Comparison of ENCODE assay signal across 48 mouse cellular contexts in the genomic region with DNA sequence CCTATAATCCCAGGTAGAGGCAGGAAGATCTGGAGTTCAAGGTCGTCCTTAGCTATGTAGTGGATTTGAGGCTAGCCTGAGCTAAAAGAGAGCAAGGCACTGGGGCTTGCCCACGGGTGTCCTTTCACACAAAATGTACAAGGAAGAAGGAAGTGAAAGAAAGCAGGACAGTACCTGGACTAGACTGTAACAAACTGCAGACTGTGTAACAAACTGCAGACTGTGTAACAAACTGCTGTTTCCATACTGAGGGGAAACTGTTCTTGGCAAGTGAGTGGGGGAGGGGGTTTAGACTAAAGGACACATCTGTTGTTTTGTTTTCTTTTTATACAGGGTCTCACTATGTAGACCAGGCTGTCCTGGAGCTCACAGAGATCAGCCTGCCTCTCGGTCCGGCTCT. TPM values are rescaled to one million over a fixed set of nuclear protein-coding genes. Genes with fewer than 3 reads are reported as not detected.
"Had no signal": no experiment of that assay in that cellular context is flagged by ENCODE, and none has a peak within 500 bp of the region (broad histone marks: within the 10 kb centered on the region; RNA-seq: fewer than 3 reads in every experiment).

No protein-coding gene starts in this region.

- H3K9me3 ChIP-seq: heart, embryonic 12.5 days; heart, embryonic 13.5 days; heart, embryonic 15.5 days; hindbrain, embryonic 10.5 days; hindbrain, embryonic 12.5 days; hindbrain, embryonic 13.5 days; hindbrain, embryonic 15.5 days; intestine, embryonic 15.5 days; kidney, embryonic 15.5 days had no signal

- DNase-seq: heart, postnatal 10 days; heart, postnatal 14 days; heart, postnatal 36 days; heart, postnatal 4 days; kidney, adult 11 months; kidney, adult 18-20 months; kidney, adult 2 months; kidney, adult 8-10 months; kidney, adult 9 months; kidney, postnatal 10 days; kidney, postnatal 14 days; kidney, postnatal 25 days; kidney, postnatal 36 days; kidney, postnatal 4 days; layer of hippocampus, adult 9-11 months; layer of hippocampus, postnatal 36 days had no signal

- H3K9ac ChIP-seq: heart, embryonic 12.5 days; heart, embryonic 13.5 days; heart, embryonic 15.5 days; hindbrain, embryonic 12.5 days; hindbrain, embryonic 13.5 days; hindbrain, embryonic 14.5 days; hindbrain, embryonic 15.5 days; intestine, embryonic 15.5 days; kidney, embryonic 15.5 days had no signal

- H3K4me3 ChIP-seq: heart, embryonic 12.5 days; heart, embryonic 13.5 days; heart, embryonic 15.5 days; hindbrain, embryonic 10.5 days; hindbrain, embryonic 12.5 days; hindbrain, embryonic 13.5 days; hindbrain, embryonic 15.5 days; intestine, embryonic 15.5 days; kidney, embryonic 15.5 days; layer of hippocampus, adult 2 months; left cerebral cortex, adult 2 months had no signal

- ATAC-seq: hindbrain, embryonic 16.5 days; hindbrain, postnatal 0 days; inflammation-experienced regulatory T-cells, adult 6 months; intestine, embryonic 15.5 days; intestine, embryonic 16.5 days; intestine, postnatal 0 days had no signal

- H3K27me3 ChIP-seq: heart, embryonic 12.5 days; heart, embryonic 13.5 days; heart, embryonic 15.5 days; hindbrain, embryonic 13.5 days; hindbrain, embryonic 15.5 days; intestine, embryonic 15.5 days; kidney, embryonic 15.5 days had no signal

- H3K4me2 ChIP-seq: heart, embryonic 12.5 days; heart, embryonic 13.5 days; heart, embryonic 15.5 days; hindbrain, embryonic 12.5 days; hindbrain, embryonic 13.5 days; hindbrain, embryonic 14.5 days; hindbrain, embryonic 15.5 days; intestine, embryonic 15.5 days; kidney, embryonic 15.5 days had no signal

- H3K27ac ChIP-seq: heart, embryonic 13.5 days; heart, embryonic 15.5 days; hindbrain, embryonic 10.5 days; hindbrain, embryonic 12.5 days; hindbrain, embryonic 13.5 days; hindbrain, embryonic 14.5 days; hindbrain, embryonic 15.5 days; hindbrain, postnatal 0 days; intestine, embryonic 15.5 days; kidney, embryonic 15.5 days; kidney, postnatal 0 days; layer of hippocampus, adult 2 months; left cerebral cortex, adult 2 months had no signal

- H3K36me3 ChIP-seq: heart, embryonic 12.5 days; heart, embryonic 13.5 days; heart, embryonic 15.5 days; hindbrain, embryonic 10.5 days; hindbrain, embryonic 12.5 days; hindbrain, embryonic 13.5 days; hindbrain, embryonic 15.5 days; intestine, embryonic 15.5 days; kidney, embryonic 15.5 days had no signal

RNA-seq across cellular contexts. Expression of gene Muc3, which starts 27.8 kb away (rescaled TPM):
- total RNA-seq: heart, postnatal 10 days; heart, postnatal 14 days; heart, postnatal 25 days; heart, postnatal 36 days; heart, postnatal 4 days; hindbrain, postnatal 0 days; layer of hippocampus, adult 18-20 months; layer of hippocampus, adult 2 months; layer of hippocampus, adult 8-10 months; layer of hippocampus, postnatal 10 days; layer of hippocampus, postnatal 14 days; layer of hippocampus, postnatal 25 days; layer of hippocampus, postnatal 36 days; left cerebral cortex, adult 18-20 months; left cerebral cortex, adult 2 months; left cerebral cortex, adult 8-10 months had no signal
- polyA plus RNA-seq: heart, embryonic 12.5 days; heart, embryonic 14.5 days; heart, embryonic 15.5 days; heart, postnatal 0 days; hindbrain, embryonic 10.5 days; hindbrain, embryonic 11.5 days; hindbrain, embryonic 12.5 days; hindbrain, embryonic 13.5 days; hindbrain, embryonic 14.5 days; hindbrain, embryonic 15.5 days; hindbrain, embryonic 16.5 days; hindbrain, postnatal 0 days; inflammation-experienced regulatory T-cells, adult 6 months; kidney, adult 2 months; kidney, embryonic 14.5 days; kidney, embryonic 15.5 days; kidney, embryonic 16.5 days had no signal

RNA-seq across cellular contexts. Expression of gene Serpine1, which starts 49.2 kb away (rescaled TPM):
- total RNA-seq: hematopoietic stem cell, adult 5-6 weeks had no signal
- polyA plus RNA-seq: hindbrain, embryonic 10.5 days; inflammation-experienced regulatory T-cells, adult 6 months had no signal
